Mouse (Mus musculus) thymus, adult 2 months (tissue): Measurements from ENCODE around the gene Plxdc2. TPM values are rescaled to one million over a fixed set of nuclear protein-coding genes. Genes with fewer than 3 reads are reported as not detected.
A peak's percentile ranks its signal among the peaks of the same experiment; 100 is the strongest.

ENCODE experiments used
- DNase-seq: peaks from one replicate; pipeline ENCODE4 v3.0.0; 2021
- H3K27ac ChIP-seq: fragments of 200-500 bp; 2 replicates; pipeline ENCODE4 v1.5.1; 2012; ENCODE audit warnings: low read length, control low read depth; ENCODE audit not compliant: control insufficient read depth, insufficient read depth
- H3K27me3 ChIP-seq: fragments of 200-500 bp; 2 replicates; pipeline ENCODE4 v1.6.1; 2012; ENCODE audit warnings: mild to moderate bottlenecking, low read length, moderate library complexity, mixed read lengths; ENCODE audit not compliant: control insufficient read depth, insufficient read depth
- H3K36me3 ChIP-seq: fragments of 200-500 bp; 2 replicates; pipeline ENCODE4 v1.6.1; 2012; ENCODE audit warnings: mild to moderate bottlenecking, low read length, moderate library complexity; ENCODE audit not compliant: control insufficient read depth, insufficient read depth
- H3K4me1 ChIP-seq: fragments of 200-500 bp; replicated peaks from 2 replicates; pipeline ENCODE4 v1.6.1; 2012; ENCODE audit warnings: low read length; ENCODE audit not compliant: control insufficient read depth, insufficient read depth
- H3K4me3 ChIP-seq: fragments of 200-500 bp; 2 replicates; pipeline ENCODE4 v1.5.1; 2012; ENCODE audit warnings: mild to moderate bottlenecking, low read length, control low read depth, moderate library complexity; ENCODE audit not compliant: control insufficient read depth, insufficient read depth
- CTCF ChIP-seq: fragments of 200-500 bp; IDR thresholded peaks from 2 replicates; pipeline ENCODE4 v1.5.1; 2012; ENCODE audit warnings: mild to moderate bottlenecking, control low read depth, low read length, moderate library complexity, borderline replicate concordance; ENCODE audit not compliant: control insufficient read depth, poor library complexity, insufficient read depth; ENCODE audit errors: extremely low read depth
- POLR2A ChIP-seq: fragments of 200-500 bp; IDR thresholded peaks from 2 replicates; pipeline ENCODE4 v1.6.1; 2012; ENCODE audit warnings: mild to moderate bottlenecking, low read length, control low read depth, moderate library complexity; ENCODE audit not compliant: control insufficient read depth, poor library complexity, insufficient read depth; ENCODE audit errors: extremely low read depth
- WGBS: fragments of 180-500 bp; shearing (Covaris S2); methylation state at CpG from one replicate; pipeline ENCODE4 v1.1.7; 2018; 5-methylcytosine and 5-hydroxymethylcytosine counted together
- polyA plus RNA-seq: library from polyadenylated mRNA; depleted of rRNA; stranded (reverse); fragments of >200 nt; gene quantifications from 2 replicates; pipeline ENCODE4 v1.2.3, GENCODE M21; 2012; rRNA removed

The Plxdc2 gene
- 13.3 and 14.0 TPM in 2 replicates for polyA plus RNA-seq

- Histone ChIP-seq H3K27ac (peak within 1 kb of the TSS; percentile 71), H3K4me1 (peaks cover 9% of the 10 kb centered on the region), H3K27me3 (no peaks in the 10 kb centered on the region), H3K4me3 (peak within 1 kb of the TSS; percentile 87), H3K36me3 (no peaks in the 10 kb centered on the region)
- under 1% methylated on average over 45 of the region's 45 CpGs for WGBS
- no peak; the same call in 1 of the 2 replicates for TF ChIP-seq CTCF
- peak; percentile 59; the same call in 1 of the 2 replicates for TF ChIP-seq POLR2A
- peak; percentile 80 for DNase-seq
Observed at GRCm38 (mm10) chr2:16356106-16356818, at the start of gene Plxdc2. TSS of gene Plxdc2 (plus strand) at chr2:16356304.

- 84% methylated on average over 2 of the region's 2 CpGs for WGBS
- Histone ChIP-seq H3K4me1 (no peaks in the 10 kb centered on the region), H3K27me3 (no peaks in the 10 kb centered on the region), H3K4me3 (no peak overlapping the region), H3K27ac (no peak overlapping the region), H3K36me3 (no peaks in the 10 kb centered on the region)
- no peak for DNase-seq
- TF ChIP-seq CTCF: no peak
- TF ChIP-seq POLR2A: no peak
Observed at GRCm38 (mm10) chr2:16310387-16310786, 45.7 kb upstream of the Plxdc2 start.

GRCm38 (mm10) chr2:16312400-16313070, 43.6 kb upstream of the Plxdc2 start:
- Histone ChIP-seq H3K36me3 (no peaks in the 10 kb centered on the region), H3K27me3 (no peaks in the 10 kb centered on the region), H3K4me3 (no peak overlapping the region), H3K4me1 (no peaks in the 10 kb centered on the region), H3K27ac (no peak overlapping the region)
- 45% methylated on average over 4 of the region's 4 CpGs for WGBS
- TF ChIP-seq POLR2A (no peak), CTCF (no peak)
- peak; percentile 49 for DNase-seq

DNA sequence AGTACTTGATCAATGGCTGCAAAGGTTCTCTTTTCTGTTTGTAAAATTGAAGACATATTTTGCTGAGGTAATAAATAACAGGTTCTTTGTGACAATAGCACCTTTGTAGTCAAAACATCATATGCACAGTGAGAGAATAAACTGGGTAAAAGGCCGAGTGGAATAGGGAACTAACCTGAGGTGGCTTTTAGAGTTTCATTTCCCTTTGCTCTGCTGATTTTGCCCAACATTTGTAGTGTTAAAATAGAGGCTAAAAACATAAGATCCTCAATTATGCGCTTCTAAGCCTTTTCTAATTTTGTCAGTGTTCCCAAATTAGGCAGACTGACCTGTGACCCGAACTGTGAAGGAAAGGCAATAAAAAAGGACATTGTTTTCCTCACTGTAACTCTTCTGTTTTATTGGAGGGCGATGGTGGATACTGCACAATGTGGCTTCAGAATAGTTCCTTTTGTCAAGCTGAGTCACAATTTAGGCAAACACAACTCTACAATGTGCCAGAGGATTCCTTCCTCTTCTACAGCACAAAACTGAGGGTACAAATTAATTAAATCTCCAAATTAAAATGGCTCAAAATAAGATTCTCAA, 20.8 kb upstream of the Plxdc2 start:
- Histone ChIP-seq H3K36me3 (no peaks in the 10 kb centered on the region), H3K4me3 (no peak overlapping the region), H3K27ac (no peak overlapping the region), H3K4me1 (no peaks in the 10 kb centered on the region), H3K27me3 (no peaks in the 10 kb centered on the region)
- no peak for TF ChIP-seq POLR2A
- TF ChIP-seq CTCF: no peak
- DNase-seq: no peak
- 50% methylated on average over 4 of the region's 4 CpGs for WGBS

DNA sequence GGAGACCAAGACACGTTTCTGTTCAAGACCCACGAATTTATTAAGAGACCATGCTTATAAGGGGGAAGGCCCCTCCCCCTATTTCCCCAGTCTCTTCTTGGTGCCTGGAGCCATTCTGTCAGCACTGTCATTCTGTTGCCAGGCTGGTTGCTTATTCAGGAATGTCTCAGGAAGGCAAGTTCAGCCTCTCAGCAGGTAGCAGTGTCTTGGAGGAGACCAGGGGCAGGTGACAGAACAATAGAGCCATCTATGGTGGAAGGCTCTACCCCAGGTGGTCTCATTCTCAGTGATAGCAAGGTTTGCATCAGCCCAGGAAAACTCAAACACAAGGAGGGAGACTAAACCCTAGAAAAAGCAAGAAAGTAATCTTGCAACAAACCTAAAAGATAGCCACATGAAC, 11.5 kb upstream of the Plxdc2 start:
- no peaks in the 10 kb centered on the region for H3K27me3 ChIP-seq
- no peaks in the 10 kb centered on the region; the same call in 1 of the 2 replicates for H3K4me1 ChIP-seq
- no peaks in the 10 kb centered on the region for H3K36me3 ChIP-seq
- H3K4me3 ChIP-seq: no peak overlapping the region
- H3K27ac ChIP-seq: no peak overlapping the region
- TF ChIP-seq POLR2A (no peak), CTCF (no peak)
- DNase-seq: no peak
- WGBS: 92% methylated on average over 2 of the region's 2 CpGs

- peak; percentile 58 for DNase-seq
- Histone ChIP-seq H3K4me3 (no peak overlapping the region), H3K27ac (no peak overlapping the region; the same call in 1 of the 2 replicates), H3K27me3 (no peaks in the 10 kb centered on the region), H3K4me1 (peaks cover 4% of the 10 kb centered on the region), H3K36me3 (no peaks in the 10 kb centered on the region)
- WGBS: 8% methylated on average over 3 of the region's 3 CpGs
- TF ChIP-seq POLR2A (no peak), CTCF (no peak)
Observed at GRCm38 (mm10) chr2:16351106-16351505, 5.0 kb upstream of the Plxdc2 start.
